Mouse (Mus musculus) heart, postnatal 0 days (tissue): ENCODE measurements around the gene Stim1.

ENCODE experiments used
- CTCF ChIP-seq: IDR thresholded peaks from 2 replicates; pipeline ENCODE4 v1.5.1; 2016; ENCODE audit warnings: antibody characterized with exemption, control low read depth, low read depth
- EP300 ChIP-seq: IDR thresholded peaks from 2 replicates; pipeline ENCODE4 v1.6.1; 2016; ENCODE audit warnings: antibody characterized with exemption, low read depth

- TF ChIP-seq CTCF (no peak), EP300 (no peak)
Observed at GRCm38 (mm10) chr7:102226051-102226450, 41.6 kb upstream of the Stim1 start.
